8 mouse cellular contexts compared by ENCODE assay signal in the genomic region with DNA sequence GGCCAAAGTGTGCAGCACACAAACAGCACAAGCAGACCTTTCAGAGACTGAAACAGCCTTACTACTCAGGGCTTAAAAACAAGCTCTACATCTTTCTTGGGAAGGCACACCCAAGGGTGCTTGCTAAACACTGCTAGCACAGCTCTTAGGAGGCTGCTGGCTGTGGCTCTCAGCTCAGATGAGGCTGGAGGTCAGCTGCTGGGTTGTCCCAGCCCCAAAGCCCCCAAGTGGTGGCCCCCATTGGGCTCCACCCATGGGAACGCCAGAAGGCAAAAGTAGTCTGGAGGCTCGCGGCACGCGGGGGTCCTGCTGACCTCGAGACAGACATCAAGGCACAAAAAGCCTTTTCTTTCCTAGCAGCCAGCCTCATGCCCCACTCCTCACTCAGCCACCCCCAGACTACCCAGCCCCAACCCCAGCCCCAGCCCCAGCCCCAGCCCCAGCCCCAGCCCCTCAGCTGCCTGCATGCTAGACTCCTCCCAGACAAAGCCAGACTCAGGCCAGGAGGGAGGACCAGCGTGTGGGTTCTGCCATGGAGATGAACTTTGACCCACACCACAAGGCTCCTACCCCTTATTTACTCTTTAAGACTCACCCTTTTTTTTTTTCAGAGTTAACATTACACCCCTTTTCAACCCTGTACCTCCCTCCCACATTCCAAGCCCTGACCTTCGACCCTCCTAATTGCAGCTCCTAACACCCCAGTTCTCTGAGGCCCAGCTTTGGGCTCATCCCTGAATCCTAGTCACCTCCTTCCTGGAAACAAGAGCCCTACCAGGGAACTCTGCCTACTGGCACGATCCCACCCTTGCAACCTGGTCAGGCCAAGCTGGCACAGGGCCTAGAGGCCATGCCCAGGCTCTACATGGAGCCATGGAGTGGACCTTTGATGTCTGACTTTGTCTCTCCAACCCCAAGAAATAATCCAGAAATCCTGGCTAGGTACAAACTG. TPM values are rescaled to one million over a fixed set of nuclear protein-coding genes. Genes with fewer than 3 reads are reported as not detected.
DNase-seq lines count a peak whose midpoint lies in the region; TF ChIP-seq lines count a peak whose summit lies in the region.
"Had no signal": no experiment of that assay in that cellular context is flagged by ENCODE, and none has a peak within 500 bp of the region (broad histone marks: within the 10 kb centered on the region; RNA-seq: fewer than 3 reads in every experiment).

No protein-coding gene starts in this region.

- H3K9ac ChIP-seq in ES-E14 (ENCODE audit: insufficient read depth, low read depth, low read length, poor library complexity, severe bottlenecking): no peak overlapping the region

- in situ Hi-C loops in ES-E14 (cut with MboI; ENCODE audit: low sequenced_read_pairs in 2 of 2, unreplicated experiment in 2 of 2): no loop called here

- H3K36me3 ChIP-seq in E14TG2a.4 (ENCODE audit: insufficient read depth, low read length) (peaks cover 16% of the 10 kb centered on the region; the same call in 1 of the 2 replicates), ES-E14 (ENCODE audit: control insufficient read depth, insufficient read depth, low read length, poor library complexity, severe bottlenecking) (no peaks in the 10 kb centered on the region)
- peaks cover 19% of the 10 kb centered on the region for H3K36me3 ChIP-seq in small intestine, adult 2 months (ENCODE audit: control insufficient read depth, insufficient read depth, low read length)

- 0 out of 2 replicates have a peak overlapping the region, but pooled peaks have one; percentile 29 for H3K4me3 ChIP-seq in E14TG2a.4 (replicated peaks; ENCODE audit: low read length)
- H3K4me3 ChIP-seq in ES-E14 (ENCODE audit: insufficient read depth in 1 of 2, low read depth in 1 of 2, low read length in 2 of 2, poor library complexity in 1 of 2, severe bottlenecking in 1 of 2): no peak overlapping the region
- H3K4me3 ChIP-seq in small intestine, adult 2 months (ENCODE audit: low read depth, low read length): no peak overlapping the region

- 26% methylated on average over 9 of the region's 9 CpGs for WGBS in small intestine, adult 2 months

- no peaks in the 10 kb centered on the region; the same call in 1 of the 2 replicates for H3K27me3 ChIP-seq in E14TG2a.4 (ENCODE audit: insufficient read depth, low read length)
- H3K27me3 ChIP-seq in small intestine, adult 2 months (ENCODE audit: control insufficient read depth, insufficient read depth, low read length): no peaks in the 10 kb centered on the region

- TF ChIP-seq POLR2A in small intestine, adult 2 months (IDR thresholded peaks at IDR 0.05; ENCODE audit: low read depth, low read length): no peak

- no peak overlapping the region for H3K27ac ChIP-seq in ES-E14 (ENCODE audit: insufficient read depth, low read depth, low read length, poor library complexity, severe bottlenecking)
- H3K27ac ChIP-seq in small intestine, adult 2 months (ENCODE audit: insufficient read depth, low read depth, low read length): peak overlapping the region; percentile 56
- H3K27ac ChIP-seq: macrophage had no signal

- no peak for TF ChIP-seq CTCF in E14TG2a.4 (conservative IDR thresholded peaks at IDR 0.05; ENCODE audit: low read length)
- no peak for TF ChIP-seq CTCF in small intestine, adult 2 months (IDR thresholded peaks at IDR 0.05; ENCODE audit: extremely low read depth, insufficient read length, insufficient replicate concordance, low read depth, low read length)

- H3K9me3 ChIP-seq in E14TG2a.4 (ENCODE audit: low read length) (no peaks in the 10 kb centered on the region), ES-E14 (ENCODE audit: control insufficient read depth, insufficient read depth, low read depth, low read length) (no peaks in the 10 kb centered on the region)

- H3K4me1 ChIP-seq in E14TG2a.4 (replicated peaks; ENCODE audit: low read depth, low read length) (peaks cover 57% of the 10 kb centered on the region), ES-E14 (ENCODE audit: control insufficient read depth in 2 of 2, insufficient read depth in 2 of 2, low read length in 2 of 2, poor library complexity in 1 of 2) (peaks cover 0 to 17% of the 10 kb centered on the region in 2 experiments; a peak in 3 of 4 replicates)
- peaks cover 39% of the 10 kb centered on the region for H3K4me1 ChIP-seq in small intestine, adult 2 months (ENCODE audit: control insufficient read depth, insufficient read depth, insufficient read length, low read length)

- no peak for DNase-seq in ES-E14 (ENCODE audit: low read depth, low spot score)
- peak; percentile 45 for DNase-seq in gastrocnemius, postnatal 25 days
- peak; percentile 84 for DNase-seq in kidney, postnatal 14 days
- no peak for DNase-seq in spleen, postnatal 10 days (ENCODE audit: low spot score in 2 of 2)
- DNase-seq in frontal cortex, postnatal 25 days (ENCODE audit: low spot score in 2 of 2): no peak

TF ChIP-seq in ES-E14, 5 proteins besides CTCF, POLR2A, EP300 and RAD21:
- TF ChIP-seq CHD2 (IDR thresholded peaks at IDR 0.05; ENCODE audit: low read depth, low read length) (no peak), ZNF384 (IDR thresholded peaks at IDR 0.05; ENCODE audit: low read depth, low read length) (peak; percentile 23; the same call in 1 of the 2 replicates)

RNA-seq across cellular contexts. Expression of a gene that starts 57.4 kb away (rescaled TPM):
- not detected in 2 replicates for total RNA-seq in ES-E14 (2012; rRNA removed)
- not detected for total RNA-seq in gastrocnemius, postnatal 25 days (2021)
- polyA plus RNA-seq in small intestine, adult 2 months (2012; rRNA removed): not detected in 2 replicates
- polyA plus RNA-seq: macrophage had no signal

Comparison
In these comparisons a context has a peak if more than half of its experiments do, and no peak if none do; other contexts are left out.
1. DNase-seq: peak in gastrocnemius, postnatal 25 days (single experiment) and kidney, postnatal 14 days (single experiment); none in ES-E14 (single experiment), spleen, postnatal 10 days (0 of 2) and frontal cortex, postnatal 25 days (0 of 2).